ENCODE assay signal across 23 mouse cellular contexts in genomic region chr4:46614641-46615040, GRCm38 (mm10). TPM values are rescaled to one million over a fixed set of nuclear protein-coding genes. Genes with fewer than 3 reads are reported as not detected.
DNase-seq lines count a peak whose midpoint lies in the region; ATAC-seq and TF ChIP-seq lines count a peak whose summit lies in the region.
"Had no signal": no experiment of that assay in that cellular context is flagged by ENCODE, and none has a peak within 500 bp of the region (broad histone marks: within the 10 kb centered on the region; RNA-seq: fewer than 3 reads in every experiment).

No protein-coding gene starts in this region.

- H3K9me3 ChIP-seq in lung, postnatal 0 days (ENCODE audit: low read length), result no peaks in the 10 kb centered on the region
- H3K9me3 ChIP-seq in E14TG2a.4 (ENCODE audit: low read length), result no peaks in the 10 kb centered on the region
- no peaks in the 10 kb centered on the region for H3K9me3 ChIP-seq in kidney, embryonic 14.5 days (ENCODE audit: control insufficient read depth, low read length)
- H3K9me3 ChIP-seq: embryonic facial prominence, embryonic 12.5 days; heart, embryonic 10.5 days; limb, embryonic 12.5 days; neural tube, embryonic 15.5 days had no signal

- TF ChIP-seq EP300 in lung, postnatal 0 days (IDR thresholded peaks at IDR 0.05), result no peak

- 65% methylated on average over 9 of the region's 9 CpGs for WGBS in lung, postnatal 0 days
- 80% methylated on average over 9 of the region's 9 CpGs for WGBS in kidney, embryonic 14.5 days

- no peaks in the 10 kb centered on the region for H3K36me3 ChIP-seq in lung, postnatal 0 days (ENCODE audit: insufficient read depth, low read length)
- 0 out of 2 replicates have a peak, but pooled peaks cover 7% of the 10 kb centered on the region for H3K36me3 ChIP-seq in E14TG2a.4 (ENCODE audit: insufficient read depth, low read length)
- no peaks in the 10 kb centered on the region for H3K36me3 ChIP-seq in kidney, embryonic 14.5 days (ENCODE audit: control insufficient read depth, insufficient read depth, low read length)
- H3K36me3 ChIP-seq: embryonic facial prominence, embryonic 12.5 days; heart, embryonic 10.5 days; limb, embryonic 12.5 days; neural tube, embryonic 15.5 days had no signal

- H3K4me1 ChIP-seq in lung, postnatal 0 days (ENCODE audit: insufficient read depth, low read depth, low read length), result no peaks in the 10 kb centered on the region; the same call in 1 of the 2 replicates
- H3K4me1 ChIP-seq in E14TG2a.4 (replicated peaks; ENCODE audit: low read depth, low read length), result peaks cover 67% of the 10 kb centered on the region
- no peaks in the 10 kb centered on the region for H3K4me1 ChIP-seq in kidney, embryonic 14.5 days (ENCODE audit: control insufficient read depth, insufficient read depth, low read length)
- H3K4me1 ChIP-seq: embryonic facial prominence, embryonic 12.5 days; limb, embryonic 12.5 days had no signal

- no peaks in the 10 kb centered on the region for H3K27me3 ChIP-seq in lung, postnatal 0 days (replicated peaks; ENCODE audit: insufficient read depth, low read length)
- H3K27me3 ChIP-seq in E14TG2a.4 (ENCODE audit: insufficient read depth, low read length), result peaks cover 26% of the 10 kb centered on the region
- H3K27me3 ChIP-seq in kidney, embryonic 14.5 days (ENCODE audit: control insufficient read depth, insufficient read depth, low read length), result no peaks in the 10 kb centered on the region

- no peak overlapping the region for H3K9ac ChIP-seq in lung, postnatal 0 days (replicated peaks; ENCODE audit: low read depth)
- no peak overlapping the region for H3K9ac ChIP-seq in kidney, embryonic 14.5 days (ENCODE audit: low read depth, low read length)
- H3K9ac ChIP-seq: embryonic facial prominence, embryonic 12.5 days; limb, embryonic 12.5 days; lung, embryonic 14.5 days; neural tube, embryonic 15.5 days had no signal

- no peak for ATAC-seq in lung, postnatal 0 days
- ATAC-seq in common myeloid progenitor, adult 5-6 weeks (replicated peaks; ENCODE audit: low read depth, poor library complexity, severe bottlenecking), result peak; percentile 77
- ATAC-seq in megakaryocyte progenitor cell, adult 5-6 weeks (replicated peaks; ENCODE audit: poor library complexity), result peak; percentile 77
- ATAC-seq in kidney, embryonic 14.5 days (ENCODE audit: low FRiP score, low TSS enrichment), result no peak
- ATAC-seq: hindbrain, postnatal 0 days had no signal

- H3K27ac ChIP-seq in lung, postnatal 0 days (ENCODE audit: low read length), result no peak overlapping the region
- H3K27ac ChIP-seq in kidney, embryonic 14.5 days (ENCODE audit: low read depth, low read length), result no peak overlapping the region
- H3K27ac ChIP-seq in layer of hippocampus, adult 2 months, result no peak overlapping the region
- H3K27ac ChIP-seq: embryonic facial prominence, embryonic 12.5 days; heart, embryonic 10.5 days; hindbrain, postnatal 0 days; limb, embryonic 12.5 days; neural tube, embryonic 15.5 days had no signal

- DNase-seq in lung, postnatal 36 days, result peak; percentile 49
- DNase-seq in lung, postnatal 0 days (ENCODE audit: low spot score), result no peak
- DNase-seq in cerebellum, adult 9-10 months, result no peak
- DNase-seq in layer of hippocampus, adult 2 months (ENCODE audit: low spot score in 2 of 2), result no peak
- DNase-seq: adrenal gland, adult 2 months; cerebellum, adult 11-12 months; gastrocnemius, postnatal 14 days; heart, postnatal 36 days; kidney, adult 11 months; kidney, postnatal 14 days; layer of hippocampus, adult 9-11 months; lung, embryonic 14.5 days; retina, postnatal 1 day; right cerebral cortex, postnatal 4 days had no signal

- H3K4me3 ChIP-seq in lung, postnatal 0 days (ENCODE audit: low read depth, low read length), result no peak overlapping the region
- peak overlapping the region; percentile 69 for H3K4me3 ChIP-seq in E14TG2a.4 (replicated peaks; ENCODE audit: low read length)
- no peak overlapping the region for H3K4me3 ChIP-seq in kidney, embryonic 14.5 days (ENCODE audit: low read length)
- no peak overlapping the region for H3K4me3 ChIP-seq in layer of hippocampus, adult 2 months
- H3K4me3 ChIP-seq: embryonic facial prominence, embryonic 12.5 days; heart, embryonic 10.5 days; limb, embryonic 12.5 days; neural tube, embryonic 15.5 days had no signal

- no peak for TF ChIP-seq CTCF in lung, postnatal 0 days (IDR thresholded peaks at IDR 0.05)
- no peak for TF ChIP-seq CTCF in E14TG2a.4 (conservative IDR thresholded peaks at IDR 0.05; ENCODE audit: low read length)
- TF ChIP-seq CTCF in layer of hippocampus, adult 2 months (conservative IDR thresholded peaks at IDR 0.05), result no peak

- H3K4me2 ChIP-seq in lung, postnatal 0 days (replicated peaks; ENCODE audit: low read depth, low read length), result no peak overlapping the region
- H3K4me2 ChIP-seq in kidney, embryonic 14.5 days (replicated peaks; ENCODE audit: low read depth, low read length), result no peak overlapping the region
- H3K4me2 ChIP-seq: embryonic facial prominence, embryonic 12.5 days; limb, embryonic 12.5 days; lung, embryonic 14.5 days; neural tube, embryonic 15.5 days had no signal

RNA-seq across cellular contexts. Expression of gene Coro2a, which starts 12.6 kb away (rescaled TPM):
- 2.3 and 2.5 TPM in 2 replicates for polyA plus RNA-seq in lung, postnatal 0 days (2015; fragmentation: Nextera tagmentation; extraction: Ambion mirVana)
- 47.3 and 61.3 TPM in 2 replicates for total RNA-seq in common myeloid progenitor, adult 5-6 weeks (2017)
- 42.3 and 51.4 TPM in 2 replicates for total RNA-seq in megakaryocyte progenitor cell, adult 5-6 weeks (2015)
- total RNA-seq in megakaryocyte progenitor cell, adult 5-6 weeks (2017), result 24.4 and 25.7 TPM in 2 replicates
- polyA plus RNA-seq in kidney, embryonic 14.5 days (2014; fragmentation: Nextera tagmentation; extraction: Ambion mirVana), result 3.2 and 6.8 TPM in 2 replicates
- 10 to 100 TPM; 15.6 to 16.1 TPM for total RNA-seq in layer of hippocampus, adult 2 months (2021)

RNA-seq across cellular contexts. Expression of gene Tbc1d2, which starts 35.4 kb away (rescaled TPM):
- polyA plus RNA-seq in lung, postnatal 0 days (2015; fragmentation: Nextera tagmentation; extraction: Ambion mirVana), result 6.7 and 6.9 TPM in 2 replicates
- total RNA-seq in common myeloid progenitor, adult 5-6 weeks (2017), result 4.1 and 5.3 TPM in 2 replicates
- total RNA-seq in megakaryocyte progenitor cell, adult 5-6 weeks (2015), result 5.8 and 6.1 TPM in 2 replicates
- 6.3 and 8.2 TPM in 2 replicates for total RNA-seq in megakaryocyte progenitor cell, adult 5-6 weeks (2017)
- polyA plus RNA-seq in kidney, embryonic 14.5 days (2014; fragmentation: Nextera tagmentation; extraction: Ambion mirVana), result 2.1 and 2.6 TPM in 2 replicates
- total RNA-seq in layer of hippocampus, adult 2 months (2021), result 1 to 10 TPM; 2.6 to 3.1 TPM

Comparison
In these comparisons a context has a peak if more than half of its experiments do, and no peak if none do; other contexts are left out.
1. ATAC-seq: peak in common myeloid progenitor, adult 5-6 weeks (single experiment) and megakaryocyte progenitor cell, adult 5-6 weeks (single experiment); none in lung, postnatal 0 days (single experiment) and kidney, embryonic 14.5 days (single experiment).